Mouse (Mus musculus) ES-Bruce4 (cell line): ENCODE measurements around the gene 0610040J01Rik. TPM values are rescaled to one million over a fixed set of nuclear protein-coding genes. Genes with fewer than 3 reads are reported as not detected.

ENCODE experiments used
- H3K27ac ChIP-seq: 2 replicates; pipeline ENCODE4 v1.5.1; 2012; ENCODE audit warnings: low read length, inconsistent platforms; ENCODE audit not compliant: insufficient read depth
- H3K27me3 ChIP-seq: 2 replicates; pipeline ENCODE4 v1.6.1; 2012; ENCODE audit warnings: mild to moderate bottlenecking, low read length, inconsistent platforms; ENCODE audit not compliant: control insufficient read depth, poor library complexity, insufficient read depth, severe bottlenecking
- H3K36me3 ChIP-seq: 2 replicates; pipeline ENCODE4 v1.6.1; 2012; ENCODE audit warnings: inconsistent platforms, mild to moderate bottlenecking, low read length, moderate library complexity; ENCODE audit not compliant: control insufficient read depth, poor library complexity, insufficient read depth, severe bottlenecking
- H3K4me1 ChIP-seq: one replicate; pipeline ENCODE4 v1.8.1; 2011; ENCODE audit warnings: low read length; ENCODE audit not compliant: control insufficient read depth, insufficient read depth
- H3K4me3 ChIP-seq: 2 replicates; pipeline ENCODE4 v1.5.1; 2011; ENCODE audit warnings: low read depth, mild to moderate bottlenecking, low read length
- H3K9ac ChIP-seq: 2 replicates; pipeline ENCODE4 v1.6.1; 2012; ENCODE audit warnings: low read depth, mild to moderate bottlenecking, inconsistent platforms; ENCODE audit not compliant: poor library complexity, severe bottlenecking
- H3K9me3 ChIP-seq: replicated peaks from 2 replicates; pipeline ENCODE4 v1.6.1; 2012; ENCODE audit warnings: mild to moderate bottlenecking, low read length, inconsistent platforms; ENCODE audit not compliant: control insufficient read depth, poor library complexity, insufficient read depth, severe bottlenecking
- CTCF ChIP-seq: IDR thresholded peaks from one replicate; pipeline ENCODE4 v1.8.1; 2011; ENCODE audit warnings: low read depth, low read length
- EP300 ChIP-seq: IDR thresholded peaks from 2 replicates; pipeline ENCODE4 v1.6.1; 2011; ENCODE audit warnings: low read depth, low read length; ENCODE audit not compliant: insufficient read depth
- POLR2A ChIP-seq: IDR thresholded peaks from one replicate; pipeline ENCODE4 v1.8.1; 2011; ENCODE audit warnings: low read length; ENCODE audit not compliant: insufficient read depth
- polyA plus RNA-seq: library from polyadenylated mRNA; stranded (reverse); fragments of >200 nt; gene quantifications from 2 replicates; pipeline ENCODE4 v1.2.4, GENCODE M21; 2011; ENCODE audit warnings: low read depth; ENCODE audit not compliant: missing spikeins, insufficient read depth, insufficient read length

Gene 0610040J01Rik
- polyA plus RNA-seq, 1 experiment, result 0.79 TPM

DNA sequence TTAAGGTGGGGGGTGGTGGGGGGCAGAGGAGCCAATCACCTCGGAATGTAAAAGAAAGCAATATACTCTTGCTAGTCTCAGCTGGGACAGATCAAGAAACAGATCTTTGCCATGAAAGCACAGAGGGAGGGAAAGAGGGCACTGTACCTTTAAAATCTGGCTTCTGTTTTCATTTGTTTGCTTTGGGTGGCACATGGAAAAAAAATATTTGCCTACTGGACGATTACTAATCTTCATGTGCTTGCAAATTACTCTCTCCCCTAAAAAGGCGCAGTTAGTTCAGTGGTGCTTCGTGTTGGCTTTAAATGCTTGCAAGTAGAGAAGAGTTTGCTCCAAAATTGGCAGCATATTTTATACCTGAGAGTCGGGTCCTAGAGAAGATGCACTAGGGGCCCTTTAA, 13.7 kb downstream of the 0610040J01Rik start:
- TF ChIP-seq POLR2A (no peak), EP300 (no peak), CTCF (no peak)
- no peak overlapping the region for H3K4me3 ChIP-seq
- H3K36me3 ChIP-seq, result no peaks in the 10 kb centered on the region
- H3K9ac ChIP-seq, result no peak overlapping the region
- H3K4me1 ChIP-seq, result no peaks in the 10 kb centered on the region
- no peaks in the 10 kb centered on the region for H3K27me3 ChIP-seq
- H3K9me3 ChIP-seq, result 0 out of 2 replicates have a peak, but pooled peaks cover 4% of the 10 kb centered on the region
- H3K27ac ChIP-seq, result no peak overlapping the region

GRCm38 (mm10) chr5:63827006-63827405, 14.8 kb downstream of the 0610040J01Rik start:
- Histone ChIP-seq H3K27me3 (no peaks in the 10 kb centered on the region), H3K9me3 (0 out of 2 replicates have a peak, but pooled peaks cover 4% of the 10 kb centered on the region), H3K4me3 (no peak overlapping the region), H3K4me1 (no peaks in the 10 kb centered on the region), H3K36me3 (no peaks in the 10 kb centered on the region), H3K9ac (no peak overlapping the region), H3K27ac (no peak overlapping the region)
- no peak for TF ChIP-seq POLR2A
- TF ChIP-seq EP300, result no peak
- no peak for TF ChIP-seq CTCF

DNA sequence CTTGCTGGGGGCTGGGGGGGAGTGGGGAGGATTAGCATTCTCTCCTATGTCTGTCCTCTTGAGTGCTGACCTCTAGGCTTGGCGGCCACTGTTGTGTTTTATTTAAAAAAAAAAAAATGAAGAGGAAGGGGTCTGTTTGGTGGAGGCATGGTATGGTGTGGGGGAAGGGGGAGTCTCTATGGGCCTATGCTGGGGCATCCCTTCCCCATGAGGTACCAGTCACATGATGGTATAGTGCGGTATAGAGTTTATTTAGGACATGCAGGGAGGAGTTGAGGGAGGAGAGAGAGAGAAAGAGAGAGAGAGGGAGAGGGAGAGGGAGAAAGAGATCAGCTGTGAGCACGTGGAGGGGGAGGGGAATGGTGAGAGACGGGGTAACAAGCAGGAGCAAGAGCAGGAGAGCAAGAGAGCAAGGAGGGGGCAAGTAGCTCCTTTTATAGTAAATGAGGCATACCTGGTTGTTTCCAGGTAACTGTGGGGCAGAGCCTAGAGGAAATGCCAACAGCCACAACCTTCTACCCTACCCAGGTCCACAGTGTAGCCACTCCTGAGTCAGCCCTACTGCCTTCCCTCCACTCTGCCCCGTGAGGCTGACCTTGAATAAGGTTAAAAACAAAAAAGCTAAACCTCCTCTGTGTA, 15.4 kb downstream of the 0610040J01Rik start:
- 0 out of 2 replicates have a peak, but pooled peaks cover 4% of the 10 kb centered on the region for H3K9me3 ChIP-seq
- H3K4me1 ChIP-seq, result no peaks in the 10 kb centered on the region
- no peak overlapping the region for H3K27ac ChIP-seq
- no peak overlapping the region for H3K9ac ChIP-seq
- no peak for TF ChIP-seq EP300
- no peak for TF ChIP-seq CTCF
- no peak for TF ChIP-seq POLR2A
- H3K36me3 ChIP-seq, result no peaks in the 10 kb centered on the region
- no peaks in the 10 kb centered on the region for H3K27me3 ChIP-seq
- no peak overlapping the region for H3K4me3 ChIP-seq

DNA sequence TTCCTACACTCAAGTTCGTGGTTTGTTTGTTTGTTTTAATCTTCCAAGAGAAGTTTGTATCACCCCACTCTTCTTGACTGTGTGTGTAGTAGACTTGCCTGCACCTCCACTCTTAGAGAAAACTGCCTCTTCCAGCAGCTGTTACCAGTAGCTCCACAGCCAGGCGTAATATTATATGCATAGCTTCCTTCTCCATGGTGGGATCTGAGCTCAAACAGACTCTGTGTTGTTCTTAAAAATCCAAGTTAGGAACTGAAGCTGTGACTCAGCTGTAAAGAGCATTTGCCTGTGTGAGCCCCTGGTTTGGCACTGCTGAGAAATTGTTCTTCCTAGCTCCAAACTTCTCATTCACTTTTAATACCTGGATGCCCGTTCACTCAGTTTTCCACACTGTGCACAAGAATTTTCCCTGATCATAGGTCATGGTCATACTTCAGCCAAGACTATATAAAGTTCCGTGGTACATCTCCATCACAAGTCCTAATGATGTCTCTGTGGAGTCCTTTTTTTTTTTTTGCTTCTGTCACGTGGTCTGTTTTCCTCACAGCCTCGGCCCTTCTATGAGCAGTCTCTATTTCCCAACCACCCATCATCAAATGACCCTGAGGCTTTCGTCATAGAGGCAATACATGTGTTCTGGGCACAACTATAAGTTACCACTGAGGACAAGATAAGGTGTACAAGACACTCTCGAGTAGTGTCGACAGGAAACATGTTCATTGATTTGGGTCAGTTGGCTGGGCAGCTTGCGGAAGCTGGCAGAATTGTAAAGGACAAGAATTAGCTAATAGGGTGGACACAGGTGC, 16.4 kb downstream of the 0610040J01Rik start:
- TF ChIP-seq EP300, result no peak
- no peak for TF ChIP-seq POLR2A
- TF ChIP-seq CTCF, result no peak
- Histone ChIP-seq H3K9ac (no peak overlapping the region), H3K4me1 (no peaks in the 10 kb centered on the region), H3K27ac (no peak overlapping the region), H3K36me3 (no peaks in the 10 kb centered on the region), H3K27me3 (no peaks in the 10 kb centered on the region), H3K9me3 (0 out of 2 replicates have a peak, but pooled peaks cover 4% of the 10 kb centered on the region), H3K4me3 (no peak overlapping the region)

DNA sequence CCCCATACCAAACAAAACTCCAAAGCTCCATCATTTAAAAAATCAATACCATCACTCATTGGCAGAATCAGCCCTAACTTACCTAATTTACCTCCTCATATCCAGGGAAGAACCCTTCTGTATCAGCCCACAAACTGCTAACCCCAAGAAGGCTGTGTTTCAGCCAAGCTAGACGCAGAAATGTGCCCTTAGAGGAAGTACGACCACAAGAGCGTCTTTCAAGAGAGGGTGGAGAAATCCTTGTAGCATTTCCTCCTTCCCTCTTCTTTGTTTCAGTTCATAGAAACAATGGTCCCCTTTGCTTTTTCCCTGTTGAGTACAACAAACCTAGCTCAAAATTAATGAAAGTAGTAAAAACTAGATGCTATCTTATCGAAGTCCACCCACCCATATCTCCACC, 18.9 kb downstream of the 0610040J01Rik start:
- H3K27ac ChIP-seq, result no peak overlapping the region
- TF ChIP-seq POLR2A, result no peak
- no peak for TF ChIP-seq CTCF
- TF ChIP-seq EP300, result no peak

GRCm38 (mm10) chr5:63833955-63834354, 21.8 kb downstream of the 0610040J01Rik start:
- Histone ChIP-seq H3K4me1 (no peaks in the 10 kb centered on the region), H3K4me3 (no peak overlapping the region), H3K9me3 (no peaks in the 10 kb centered on the region), H3K27me3 (no peaks in the 10 kb centered on the region), H3K27ac (no peak overlapping the region), H3K36me3 (no peaks in the 10 kb centered on the region), H3K9ac (no peak overlapping the region)
- TF ChIP-seq EP300 (no peak), CTCF (no peak), POLR2A (no peak)

More for the DNA sequence above, 18.9 kb downstream of the 0610040J01Rik start:
- H3K27me3 ChIP-seq, result no peaks in the 10 kb centered on the region
- H3K4me3 ChIP-seq, result no peak overlapping the region
- H3K4me1 ChIP-seq, result no peaks in the 10 kb centered on the region
- H3K9ac ChIP-seq, result no peak overlapping the region
- H3K9me3 ChIP-seq, result 0 out of 2 replicates have a peak, but pooled peaks cover 4% of the 10 kb centered on the region
- no peaks in the 10 kb centered on the region for H3K36me3 ChIP-seq
